Mouse (Mus musculus) lung, postnatal 10 days (tissue): ENCODE data around the gene Olfr1373.
A peak's percentile ranks its signal among the peaks of the same experiment; 100 is the strongest.
"Not testable (repeated sequence)": the region's sequence is repeated elsewhere in the genome, so short reads cannot be mapped to it uniquely, and the experiment has no call there.

ENCODE experiments used
- DNase-seq: peaks from one replicate; pipeline ENCODE4 v3.0.0; 2021

The Olfr1373 gene

GRCm38 (mm10) chr11:52145428-52145827 lies at the start of gene Olfr1373:
Gene Olfr1373, minus strand, starts transcription at chr11:52145528.
- DNase-seq, result not testable (repeated sequence)

GRCm38 (mm10) chr11:52180651-52181050 lies 35.3 kb upstream of the Olfr1373 start:
- not testable (repeated sequence) for DNase-seq

- peak; percentile 14 for DNase-seq
Observed at GRCm38 (mm10) chr11:52179897-52180296, 34.6 kb upstream of the Olfr1373 start.

- DNase-seq, result no peak
Observed at GRCm38 (mm10) chr11:52168461-52168860, 23.1 kb upstream of the Olfr1373 start.

GRCm38 (mm10) chr11:52167901-52168302 lies 22.6 kb upstream of the Olfr1373 start:
- peak; percentile 38 for DNase-seq

- DNase-seq, result peak; percentile 32
Observed at GRCm38 (mm10) chr11:52167126-52167525, 21.8 kb upstream of the Olfr1373 start.

- peak; percentile 73 for DNase-seq
Observed at GRCm38 (mm10) chr11:52163926-52164325, 18.6 kb upstream of the Olfr1373 start.

- peak; percentile 67 for DNase-seq
Observed at GRCm38 (mm10) chr11:52143675-52144074, 1.7 kb downstream of the Olfr1373 start.

GRCm38 (mm10) chr11:52130451-52131068 lies 14.8 kb downstream of the Olfr1373 start:
- no peak for DNase-seq

- no peak for DNase-seq
Observed at GRCm38 (mm10) chr11:52129621-52130450, 15.5 kb downstream of the Olfr1373 start.

GRCm38 (mm10) chr11:52129171-52129570 lies 16.2 kb downstream of the Olfr1373 start:
- peak; percentile 17 for DNase-seq

GRCm38 (mm10) chr11:52128316-52129061 lies 16.8 kb downstream of the Olfr1373 start:
- DNase-seq, result no peak

GRCm38 (mm10) chr11:52127760-52128159 lies 17.6 kb downstream of the Olfr1373 start:
- DNase-seq, result no peak

GRCm38 (mm10) chr11:52127169-52127568 lies 18.2 kb downstream of the Olfr1373 start:
- no peak for DNase-seq

GRCm38 (mm10) chr11:52124468-52124867 lies 20.9 kb downstream of the Olfr1373 start:
- no peak for DNase-seq

GRCm38 (mm10) chr11:52122045-52122444 lies 23.3 kb downstream of the Olfr1373 start:
- DNase-seq, result no peak

GRCm38 (mm10) chr11:52120415-52120814 lies 24.9 kb downstream of the Olfr1373 start:
- DNase-seq, result not testable (repeated sequence)

GRCm38 (mm10) chr11:52117156-52117555 lies 28.2 kb downstream of the Olfr1373 start:
- no peak for DNase-seq

- DNase-seq, result not testable (repeated sequence)
Observed at GRCm38 (mm10) chr11:52116117-52116516, 29.2 kb downstream of the Olfr1373 start.

GRCm38 (mm10) chr11:52115479-52115878 lies 29.8 kb downstream of the Olfr1373 start:
- DNase-seq, result no peak

- DNase-seq, result no peak
Observed at GRCm38 (mm10) chr11:52109421-52109820, 35.9 kb downstream of the Olfr1373 start.

GRCm38 (mm10) chr11:52108796-52109195 lies 36.5 kb downstream of the Olfr1373 start:
- DNase-seq, result no peak

GRCm38 (mm10) chr11:52106438-52106837 lies 38.9 kb downstream of the Olfr1373 start:
- no peak for DNase-seq
